Comparison of ENCODE assay signal across 8 mouse cellular contexts in the genomic region with DNA sequence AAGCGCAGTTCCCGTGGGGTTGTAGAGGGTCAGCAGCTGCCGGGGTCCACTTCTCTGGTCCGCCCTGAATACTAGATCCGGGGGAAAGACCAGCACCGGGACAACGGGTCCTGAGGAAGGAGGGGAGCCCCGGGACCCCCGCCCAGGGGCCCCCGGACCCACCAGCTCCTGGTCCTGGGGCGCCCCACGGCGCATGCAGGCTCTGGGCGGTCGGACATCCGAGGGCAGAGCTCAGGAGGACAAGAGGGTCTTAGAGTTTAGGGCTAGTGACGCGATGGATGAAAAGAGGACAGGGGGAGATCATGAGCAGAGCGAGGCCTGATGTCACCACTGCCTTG. TPM values are rescaled to one million over a fixed set of nuclear protein-coding genes. Genes with fewer than 3 reads are reported as not detected.
DNase-seq lines count a peak whose midpoint lies in the region; ATAC-seq lines count a peak whose summit lies in the region.

No protein-coding gene starts in this region.

- H3K27ac ChIP-seq in neural tube, embryonic 11.5 days (ENCODE audit: low read depth, low read length): 0 out of 2 replicates have a peak overlapping the region, but pooled peaks have one; percentile 65
- peak overlapping the region; percentile 97 for H3K27ac ChIP-seq in forebrain, embryonic 10.5 days
- peak overlapping the region; percentile 40 for H3K27ac ChIP-seq in liver, embryonic 11.5 days (ENCODE audit: low read depth, low read length)
- peak overlapping the region; percentile 88 for H3K27ac ChIP-seq in stomach, embryonic 15.5 days

- no peak for DNase-seq in neural tube, embryonic 11.5 days (ENCODE audit: low spot score)
- DNase-seq in neural tube, embryonic 10.5 days (ENCODE audit: extremely low spot score, low spot score): no peak
- DNase-seq in forebrain, embryonic 10.5 days (ENCODE audit: extremely low spot score, low spot score): no peak
- no peak for DNase-seq in liver, embryonic 11.5 days (ENCODE audit: low spot score)
- no peak for DNase-seq in urinary bladder, postnatal 36 days (ENCODE audit: low spot score in 2 of 2)
- DNase-seq in thymus, postnatal 4 days: no peak
- DNase-seq in MN1 (ENCODE audit: low spot score): no peak

- H3K4me1 ChIP-seq in neural tube, embryonic 11.5 days (ENCODE audit: control insufficient read depth, insufficient read depth, low read length): peaks cover 10% of the 10 kb centered on the region; the same call in 1 of the 2 replicates
- H3K4me1 ChIP-seq in forebrain, embryonic 10.5 days: peaks cover 53% of the 10 kb centered on the region
- peaks cover 24% of the 10 kb centered on the region for H3K4me1 ChIP-seq in liver, embryonic 11.5 days (replicated peaks; ENCODE audit: control insufficient read depth, insufficient read depth, low read length)
- peaks cover 16% of the 10 kb centered on the region for H3K4me1 ChIP-seq in stomach, embryonic 15.5 days

- peak overlapping the region; percentile 40 for H3K4me3 ChIP-seq in neural tube, embryonic 11.5 days (ENCODE audit: low read depth, low read length)
- H3K4me3 ChIP-seq in forebrain, embryonic 10.5 days: peak overlapping the region; percentile 70
- H3K4me3 ChIP-seq in liver, embryonic 11.5 days (ENCODE audit: low read depth, low read length): peak overlapping the region; percentile 83
- peak overlapping the region; percentile 76 for H3K4me3 ChIP-seq in stomach, embryonic 15.5 days (replicated peaks)

- 3% methylated on average over 19 of the region's 19 CpGs for WGBS in neural tube, embryonic 11.5 days
- WGBS in forebrain, embryonic 10.5 days: 4% methylated on average over 19 of the region's 19 CpGs
- 1% methylated on average over 19 of the region's 19 CpGs for WGBS in liver, embryonic 11.5 days
- 2% methylated on average over 19 of the region's 19 CpGs for WGBS in stomach, embryonic 15.5 days

- peak overlapping the region; percentile 75 for H3K4me2 ChIP-seq in neural tube, embryonic 11.5 days (ENCODE audit: low read depth)
- peak overlapping the region; percentile 96 for H3K4me2 ChIP-seq in liver, embryonic 11.5 days
- H3K4me2 ChIP-seq in stomach, embryonic 15.5 days: peak overlapping the region; percentile 95

- peak; percentile 71 for ATAC-seq in neural tube, embryonic 11.5 days (ENCODE audit: insufficient read depth, low FRiP score, low TSS enrichment)
- ATAC-seq in liver, embryonic 11.5 days (replicated peaks; ENCODE audit: low FRiP score): peak; percentile 44
- peak; percentile 0; the same call in 1 of the 2 replicates for ATAC-seq in stomach, embryonic 15.5 days (ENCODE audit: insufficient read depth, low FRiP score, low read depth)

- H3K36me3 ChIP-seq in neural tube, embryonic 11.5 days (ENCODE audit: control insufficient read depth, insufficient read depth, low read length): peaks cover 2% of the 10 kb centered on the region; the same call in 1 of the 2 replicates
- H3K36me3 ChIP-seq in forebrain, embryonic 10.5 days (replicated peaks): peaks cover 21% of the 10 kb centered on the region
- H3K36me3 ChIP-seq in liver, embryonic 11.5 days (ENCODE audit: control insufficient read depth, insufficient read depth, low read length): peaks cover 6% of the 10 kb centered on the region
- no peaks in the 10 kb centered on the region for H3K36me3 ChIP-seq in stomach, embryonic 15.5 days

- H3K9me3 ChIP-seq in neural tube, embryonic 11.5 days (ENCODE audit: control insufficient read depth, low read length): no peaks in the 10 kb centered on the region
- no peaks in the 10 kb centered on the region for H3K9me3 ChIP-seq in forebrain, embryonic 10.5 days
- H3K9me3 ChIP-seq in liver, embryonic 11.5 days (ENCODE audit: control insufficient read depth, low read length): no peaks in the 10 kb centered on the region
- H3K9me3 ChIP-seq in stomach, embryonic 15.5 days: no peaks in the 10 kb centered on the region

- peak overlapping the region; percentile 69 for H3K9ac ChIP-seq in neural tube, embryonic 11.5 days (ENCODE audit: low read length)
- H3K9ac ChIP-seq in liver, embryonic 11.5 days (ENCODE audit: low read depth, low read length): peak overlapping the region; percentile 80
- peak overlapping the region; percentile 76 for H3K9ac ChIP-seq in stomach, embryonic 15.5 days

- H3K27me3 ChIP-seq in neural tube, embryonic 11.5 days (ENCODE audit: control insufficient read depth, insufficient read depth, low read length): no peaks in the 10 kb centered on the region
- H3K27me3 ChIP-seq in forebrain, embryonic 10.5 days (ENCODE audit: poor library complexity, severe bottlenecking): no peaks in the 10 kb centered on the region
- H3K27me3 ChIP-seq in liver, embryonic 11.5 days (replicated peaks; ENCODE audit: control insufficient read depth, insufficient read depth, low read length): no peaks in the 10 kb centered on the region
- H3K27me3 ChIP-seq in stomach, embryonic 15.5 days (replicated peaks): no peaks in the 10 kb centered on the region

RNA-seq across cellular contexts. Expression of a gene that starts 0.6 kb away (rescaled TPM):
- 27.8 and 28.5 TPM in 2 replicates for polyA plus RNA-seq in neural tube, embryonic 11.5 days (2014; fragmentation: Nextera tagmentation; extraction: Ambion mirVana)
- polyA plus RNA-seq in forebrain, embryonic 10.5 days (2016; fragmentation: Nextera tagmentation; extraction: Ambion mirVana): 14.2 and 15.1 TPM in 2 replicates
- polyA plus RNA-seq in liver, embryonic 11.5 days (2014; fragmentation: Nextera tagmentation; extraction: Ambion mirVana): 58.5 and 59.7 TPM in 2 replicates
- 30.6 TPM in 2 replicates for polyA plus RNA-seq in stomach, embryonic 15.5 days (2015; fragmentation: Nextera tagmentation; extraction: Ambion mirVana)

RNA-seq across cellular contexts. Expression of a gene that starts 13.3 kb away (rescaled TPM):
- 75.5 and 91.9 TPM in 2 replicates for polyA plus RNA-seq in neural tube, embryonic 11.5 days (2014; fragmentation: Nextera tagmentation; extraction: Ambion mirVana)
- polyA plus RNA-seq in forebrain, embryonic 10.5 days (2016; fragmentation: Nextera tagmentation; extraction: Ambion mirVana): 61.7 and 62.5 TPM in 2 replicates
- polyA plus RNA-seq in liver, embryonic 11.5 days (2014; fragmentation: Nextera tagmentation; extraction: Ambion mirVana): 43.9 and 49.2 TPM in 2 replicates
- 112 and 115 TPM in 2 replicates for polyA plus RNA-seq in stomach, embryonic 15.5 days (2015; fragmentation: Nextera tagmentation; extraction: Ambion mirVana)

RNA-seq across cellular contexts. Expression of a gene that starts 28.6 kb away (rescaled TPM):
- 0.21 TPM in 1 of 2 replicates, not detected in the other for polyA plus RNA-seq in neural tube, embryonic 11.5 days (2014; fragmentation: Nextera tagmentation; extraction: Ambion mirVana)
- polyA plus RNA-seq in forebrain, embryonic 10.5 days (2016; fragmentation: Nextera tagmentation; extraction: Ambion mirVana): 0.09 and 0.26 TPM in 2 replicates
- polyA plus RNA-seq in liver, embryonic 11.5 days (2014; fragmentation: Nextera tagmentation; extraction: Ambion mirVana): 0.18 TPM in 1 of 2 replicates, not detected in the other
- polyA plus RNA-seq in stomach, embryonic 15.5 days (2015; fragmentation: Nextera tagmentation; extraction: Ambion mirVana): 0.13 and 0.26 TPM in 2 replicates

RNA-seq across cellular contexts. Expression of a gene that starts 28.7 kb away (rescaled TPM):
- 31.6 and 39.0 TPM in 2 replicates for polyA plus RNA-seq in neural tube, embryonic 11.5 days (2014; fragmentation: Nextera tagmentation; extraction: Ambion mirVana)
- polyA plus RNA-seq in forebrain, embryonic 10.5 days (2016; fragmentation: Nextera tagmentation; extraction: Ambion mirVana): 29.0 and 33.4 TPM in 2 replicates
- polyA plus RNA-seq in liver, embryonic 11.5 days (2014; fragmentation: Nextera tagmentation; extraction: Ambion mirVana): 46.6 and 54.5 TPM in 2 replicates
- polyA plus RNA-seq in stomach, embryonic 15.5 days (2015; fragmentation: Nextera tagmentation; extraction: Ambion mirVana): 36.0 and 38.5 TPM in 2 replicates

RNA-seq across cellular contexts. Expression of a gene that starts 28.7 kb away (rescaled TPM):
- 6.7 and 8.2 TPM in 2 replicates for polyA plus RNA-seq in neural tube, embryonic 11.5 days (2014; fragmentation: Nextera tagmentation; extraction: Ambion mirVana)
- 11.7 and 14.0 TPM in 2 replicates for polyA plus RNA-seq in forebrain, embryonic 10.5 days (2016; fragmentation: Nextera tagmentation; extraction: Ambion mirVana)
- 11.6 and 13.2 TPM in 2 replicates for polyA plus RNA-seq in liver, embryonic 11.5 days (2014; fragmentation: Nextera tagmentation; extraction: Ambion mirVana)
- 6.6 and 9.4 TPM in 2 replicates for polyA plus RNA-seq in stomach, embryonic 15.5 days (2015; fragmentation: Nextera tagmentation; extraction: Ambion mirVana)

Comparison
In these comparisons a context has a peak if more than half of its experiments do, and no peak if none do; other contexts are left out.
1. ATAC-seq: peak in every context shown above with its lines; median percentile 71 in neural tube, embryonic 11.5 days; 44 in liver, embryonic 11.5 days; 0 in stomach, embryonic 15.5 days.
2. H3K27ac ChIP-seq: peak in every context shown above with its lines; median percentile 97 in forebrain, embryonic 10.5 days; 88 in stomach, embryonic 15.5 days; 65 in neural tube, embryonic 11.5 days; 40 in liver, embryonic 11.5 days.